Mouse (Mus musculus): ENCODE data around the gene 2900011O08Rik.

DNA sequence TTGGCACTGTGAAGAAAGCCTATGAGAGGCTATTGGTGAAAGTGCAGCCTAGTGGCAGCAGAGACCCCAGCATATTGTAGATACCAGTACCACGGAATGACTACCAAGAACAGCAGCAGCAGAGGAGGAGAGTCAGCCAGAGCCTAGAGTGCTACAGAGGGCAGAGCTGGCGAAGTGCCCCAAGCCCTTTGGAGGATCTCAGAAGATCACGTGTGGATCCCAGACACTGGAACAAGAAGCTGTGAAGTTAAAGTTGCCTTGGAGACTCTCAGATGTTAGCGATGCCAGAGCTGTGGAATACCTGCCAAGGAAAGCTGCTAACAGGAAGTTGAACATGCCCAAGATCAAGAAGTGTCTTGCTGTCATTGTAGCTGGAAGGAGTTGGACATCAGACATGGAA, 18.9 kb downstream of the 2900011O08Rik start:
- no peak for TF ChIP-seq CTCF (IDR thresholded peaks at IDR 0.05; ENCODE audit: extremely low read depth, insufficient read depth, low read length)
- TF ChIP-seq POLR2A (IDR thresholded peaks at IDR 0.05; ENCODE audit: extremely low read depth, insufficient read depth, low read length) = no peak
